In genomic region chr1:38601802-38602508, GRCm38 (mm10) we compare ENCODE assay signal across 11 mouse cellular contexts.
DNase-seq lines count a peak whose midpoint lies in the region; ATAC-seq and TF ChIP-seq lines count a peak whose summit lies in the region.
"Had no signal": no experiment of that assay in that cellular context is flagged by ENCODE, and none has a peak within 500 bp of the region (broad histone marks: within the 10 kb centered on the region; RNA-seq: fewer than 3 reads in every experiment).

No protein-coding gene starts in this region.

- 58% methylated on average over 11 of the region's 11 CpGs for WGBS in forebrain, postnatal 0 days
- WGBS in forebrain, embryonic 14.5 days, result 78% methylated on average over 11 of the region's 11 CpGs
- 70% methylated on average over 11 of the region's 11 CpGs for WGBS in midbrain, embryonic 15.5 days
- WGBS in midbrain, embryonic 10.5 days, result 75% methylated on average over 11 of the region's 11 CpGs

- H3K36me3 ChIP-seq in forebrain, postnatal 0 days (ENCODE audit: insufficient read depth), result no peaks in the 10 kb centered on the region
- no peaks in the 10 kb centered on the region for H3K36me3 ChIP-seq in forebrain, embryonic 14.5 days (ENCODE audit: control insufficient read depth, insufficient read depth, low read length)
- no peaks in the 10 kb centered on the region for H3K36me3 ChIP-seq in midbrain, embryonic 15.5 days (replicated peaks)
- H3K36me3 ChIP-seq in midbrain, embryonic 10.5 days, result no peaks in the 10 kb centered on the region

- no peak for DNase-seq in forebrain, postnatal 0 days
- no peak for DNase-seq in forebrain, embryonic 14.5 days (ENCODE audit: low spot score)
- DNase-seq in midbrain, embryonic 10.5 days (ENCODE audit: low spot score), result no peak
- DNase-seq in thymus, postnatal 25 days, result peak; percentile 43
- DNase-seq in cerebellum, adult 9-10 months, result no peak
- no peak for DNase-seq in cerebellum, postnatal 36 days

- 0 out of 2 replicates have a peak overlapping the region, but pooled peaks have one; percentile 15 for H3K27ac ChIP-seq in forebrain, postnatal 0 days (ENCODE audit: low read depth, low read length)
- H3K27ac ChIP-seq in forebrain, embryonic 14.5 days (ENCODE audit: low read depth, low read length), result no peak overlapping the region
- peak overlapping the region; percentile 7; the same call in 1 of the 2 replicates for H3K27ac ChIP-seq in midbrain, embryonic 15.5 days
- H3K27ac ChIP-seq in midbrain, embryonic 10.5 days (replicated peaks), result no peak overlapping the region

- H3K27me3 ChIP-seq in forebrain, postnatal 0 days (ENCODE audit: insufficient read depth, low read length), result no peaks in the 10 kb centered on the region
- H3K27me3 ChIP-seq in forebrain, embryonic 14.5 days (replicated peaks; ENCODE audit: control insufficient read depth, insufficient read depth, low read length), result no peaks in the 10 kb centered on the region
- H3K27me3 ChIP-seq in midbrain, embryonic 15.5 days (replicated peaks), result no peaks in the 10 kb centered on the region
- H3K27me3 ChIP-seq in midbrain, embryonic 10.5 days (ENCODE audit: low read depth, poor library complexity, severe bottlenecking), result no peaks in the 10 kb centered on the region

- no peak overlapping the region for H3K4me2 ChIP-seq in forebrain, postnatal 0 days (ENCODE audit: low read depth)
- no peak overlapping the region for H3K4me2 ChIP-seq in forebrain, embryonic 14.5 days (ENCODE audit: low read length)
- no peak overlapping the region for H3K4me2 ChIP-seq in midbrain, embryonic 15.5 days

- peaks cover 6% of the 10 kb centered on the region for H3K4me1 ChIP-seq in forebrain, postnatal 0 days (ENCODE audit: insufficient read depth)
- peaks cover 5% of the 10 kb centered on the region for H3K4me1 ChIP-seq in forebrain, embryonic 14.5 days (ENCODE audit: control insufficient read depth, insufficient read depth, low read length)
- peaks cover 17% of the 10 kb centered on the region for H3K4me1 ChIP-seq in midbrain, embryonic 15.5 days
- peaks cover 11% of the 10 kb centered on the region for H3K4me1 ChIP-seq in midbrain, embryonic 10.5 days

- ATAC-seq in forebrain, postnatal 0 days, result no peak
- ATAC-seq in forebrain, embryonic 14.5 days, result no peak
- no peak for ATAC-seq in midbrain, embryonic 15.5 days (replicated peaks)
- peak; percentile 74 to 88; a peak in 3 of 4 replicates for ATAC-seq in hematopoietic stem cell, adult 5-6 weeks (replicated peaks in 1 of 2; ENCODE audit: insufficient read depth in 1 of 2, low FRiP score in 2 of 2, low TSS enrichment in 1 of 2, low read depth in 1 of 2, poor library complexity in 2 of 2, severe bottlenecking in 2 of 2)
- ATAC-seq: activated CD4-positive, CD25-positive, alpha-beta regulatory T cell, adult 4 months; intestine, embryonic 16.5 days had no signal

- H3K4me3 ChIP-seq in forebrain, postnatal 0 days (ENCODE audit: low read depth, low read length), result no peak overlapping the region
- H3K4me3 ChIP-seq in forebrain, embryonic 14.5 days (ENCODE audit: low read depth, low read length), result no peak overlapping the region
- H3K4me3 ChIP-seq in midbrain, embryonic 15.5 days, result no peak overlapping the region
- H3K4me3 ChIP-seq in midbrain, embryonic 10.5 days, result no peak overlapping the region
- H3K4me3 ChIP-seq: myocyte had no signal

- H3K9me3 ChIP-seq in forebrain, postnatal 0 days (ENCODE audit: low read length), result no peaks in the 10 kb centered on the region
- H3K9me3 ChIP-seq in forebrain, embryonic 14.5 days (replicated peaks; ENCODE audit: control insufficient read depth, low read length), result no peaks in the 10 kb centered on the region
- no peaks in the 10 kb centered on the region for H3K9me3 ChIP-seq in midbrain, embryonic 15.5 days
- H3K9me3 ChIP-seq in midbrain, embryonic 10.5 days (replicated peaks), result no peaks in the 10 kb centered on the region

- no peak overlapping the region for H3K9ac ChIP-seq in forebrain, postnatal 0 days
- no peak overlapping the region for H3K9ac ChIP-seq in forebrain, embryonic 14.5 days (ENCODE audit: low read length)
- H3K9ac ChIP-seq in midbrain, embryonic 15.5 days, result no peak overlapping the region

- TF ChIP-seq CTCF in forebrain, postnatal 0 days (IDR thresholded peaks at IDR 0.05; ENCODE audit: low read depth), result no peak

Comparison
In these comparisons a context has a peak if more than half of its experiments do, and no peak if none do; other contexts are left out.
1. H3K27ac ChIP-seq: peak in forebrain, postnatal 0 days (single experiment) and midbrain, embryonic 15.5 days (single experiment); none in forebrain, embryonic 14.5 days (single experiment) and midbrain, embryonic 10.5 days (single experiment).
2. ATAC-seq: peak in hematopoietic stem cell, adult 5-6 weeks (2 of 2); none in forebrain, postnatal 0 days (single experiment), forebrain, embryonic 14.5 days (single experiment) and midbrain, embryonic 15.5 days (single experiment).